Mouse (Mus musculus): ENCODE measurements around the gene Scube1. TPM values are rescaled to one million over a fixed set of nuclear protein-coding genes. Genes with fewer than 3 reads are reported as not detected.

Scube1 gene
- total and polyA plus RNA-seq, 3 experiments, result not detected

- no peak for DNase-seq (ENCODE audit: low read depth, low spot score)
These were observed 38.2 kb downstream of the Scube1 start for GRCm38 (mm10) chr15:83686601-83687000.

GRCm38 (mm10) chr15:83685950-83686349 lies 38.9 kb downstream of the Scube1 start:
- no peak for DNase-seq (ENCODE audit: low read depth, low spot score)
- H3K27ac ChIP-seq (ENCODE audit: control insufficient read depth, low read depth, low read length), result no peak overlapping the region

More at GRCm38 (mm10) chr15:83686601-83687000, 38.2 kb downstream of the Scube1 start:
- Histone ChIP-seq H3K9me3 (replicated peaks; ENCODE audit: insufficient read depth, low read length) (no peaks in the 10 kb centered on the region), H3K27ac (ENCODE audit: control insufficient read depth, low read depth, low read length) (no peak overlapping the region), H3K9ac (ENCODE audit: control insufficient read depth, low read depth, low read length, poor library complexity, severe bottlenecking) (no peak overlapping the region), H3K4me1 (ENCODE audit: control insufficient read depth in 1 of 2, insufficient read depth in 2 of 2, low read length in 2 of 2) (no peaks in the 10 kb centered on the region), H3K4me3 (ENCODE audit: control insufficient read depth in 1 of 2, insufficient read depth in 1 of 2, low read depth in 2 of 2, low read length in 2 of 2) (no peak overlapping the region), H3K27me3 (ENCODE audit: control insufficient read depth in 1 of 2, insufficient read depth in 2 of 2, low read length in 2 of 2) (no peaks in the 10 kb centered on the region), H3K79me2 (ENCODE audit: control insufficient read depth, insufficient read depth, low read length, poor library complexity) (no peaks in the 10 kb centered on the region), H3K36me3 (ENCODE audit: control insufficient read depth in 1 of 2, insufficient read depth in 2 of 2, low read length in 2 of 2) (no peaks in the 10 kb centered on the region)
- TF ChIP-seq TBP (IDR thresholded peaks at IDR 0.05; ENCODE audit: low read depth, low read length), result no peak
- no peak for TF ChIP-seq ZMIZ1 (IDR thresholded peaks at IDR 0.05; ENCODE audit: low read depth, low read length)
- TF ChIP-seq MYB (IDR thresholded peaks at IDR 0.05; ENCODE audit: low read depth, low read length), result no peak
- TF ChIP-seq UBTF (IDR thresholded peaks at IDR 0.05; ENCODE audit: borderline replicate concordance, insufficient read depth, low read depth, low read length), result no peak
- no peak for TF ChIP-seq TCF12 (IDR thresholded peaks at IDR 0.05; ENCODE audit: low read depth, low read length)
- no peak for TF ChIP-seq TAL1 (IDR thresholded peaks at IDR 0.05; ENCODE audit: low read length)
- no peak for TF ChIP-seq ELF1 (IDR thresholded peaks at IDR 0.05; ENCODE audit: low read depth, low read length)

GRCm38 (mm10) chr15:83683051-83683561 lies 41.7 kb downstream of the Scube1 start:
- Histone ChIP-seq H3K27ac (ENCODE audit: control insufficient read depth, low read depth, low read length) (no peak overlapping the region), H3K9ac (ENCODE audit: control insufficient read depth, low read depth, low read length, poor library complexity, severe bottlenecking) (no peak overlapping the region), H3K9me3 (replicated peaks; ENCODE audit: insufficient read depth, low read length) (no peaks in the 10 kb centered on the region), H3K36me3 (ENCODE audit: control insufficient read depth in 1 of 2, insufficient read depth in 2 of 2, low read length in 2 of 2) (no peaks in the 10 kb centered on the region), H3K27me3 (ENCODE audit: control insufficient read depth in 1 of 2, insufficient read depth in 2 of 2, low read length in 2 of 2) (no peaks in the 10 kb centered on the region), H3K4me1 (ENCODE audit: control insufficient read depth in 1 of 2, insufficient read depth in 2 of 2, low read length in 2 of 2) (no peaks in the 10 kb centered on the region), H3K79me2 (ENCODE audit: control insufficient read depth, insufficient read depth, low read length, poor library complexity) (no peaks in the 10 kb centered on the region), H3K4me3 (ENCODE audit: control insufficient read depth in 1 of 2, insufficient read depth in 1 of 2, low read depth in 2 of 2, low read length in 2 of 2) (no peak overlapping the region)
- TF ChIP-seq USF1 (IDR thresholded peaks at IDR 0.05; ENCODE audit: low read depth, low read length) (no peak), KAT2A (conservative IDR thresholded peaks at IDR 0.05; ENCODE audit: low read depth, low read length) (no peak), POLR2AphosphoS5 (IDR thresholded peaks at IDR 0.05; ENCODE audit: borderline replicate concordance, low read depth, low read length) (no peak), TCF12 (IDR thresholded peaks at IDR 0.05; ENCODE audit: low read depth, low read length) (no peak), CHD1 (IDR thresholded peaks at IDR 0.05; ENCODE audit: low read depth, low read length) (no peak), POLR2AphosphoS2 (IDR thresholded peaks at IDR 0.05; ENCODE audit: low read length) (no peak), HCFC1 (IDR thresholded peaks at IDR 0.05; ENCODE audit: low read depth, low read length) (no peak), NELFE (IDR thresholded peaks at IDR 0.05; ENCODE audit: low read depth, low read length) (no peak), ELF1 (IDR thresholded peaks at IDR 0.05; ENCODE audit: low read depth, low read length) (no peak), GABPA (IDR thresholded peaks at IDR 0.05; ENCODE audit: low read depth, low read length) (no peak), ZC3H11A (IDR thresholded peaks at IDR 0.05; ENCODE audit: low read depth, low read length) (no peak)
- no peak for DNase-seq (ENCODE audit: low read depth, low spot score)

More at GRCm38 (mm10) chr15:83685950-83686349, 38.9 kb downstream of the Scube1 start:
- no peak for TF ChIP-seq CHD2 (IDR thresholded peaks at IDR 0.05; ENCODE audit: low read length)
- no peak for TF ChIP-seq ELF1 (IDR thresholded peaks at IDR 0.05; ENCODE audit: low read depth, low read length)
- no peak for TF ChIP-seq RAD21 (IDR thresholded peaks at IDR 0.05; ENCODE audit: low read depth, low read length)
- no peak for TF ChIP-seq TAL1 (IDR thresholded peaks at IDR 0.05; ENCODE audit: low read length)
- no peak for TF ChIP-seq UBTF (IDR thresholded peaks at IDR 0.05; ENCODE audit: borderline replicate concordance, insufficient read depth, low read depth, low read length)
- TF ChIP-seq MXI1 (IDR thresholded peaks at IDR 0.05; ENCODE audit: low read depth, low read length), result no peak
- TF ChIP-seq POLR2AphosphoS5 (IDR thresholded peaks at IDR 0.05; ENCODE audit: borderline replicate concordance, low read depth, low read length), result no peak
- no peak for TF ChIP-seq ZKSCAN1 (IDR thresholded peaks at IDR 0.05; ENCODE audit: low read depth, low read length)
- TF ChIP-seq USF1 (IDR thresholded peaks at IDR 0.05; ENCODE audit: low read depth, low read length), result no peak
- no peak for TF ChIP-seq GATA1 (IDR thresholded peaks at IDR 0.05; ENCODE audit: low read depth, low read length)
- TF ChIP-seq MEF2A (IDR thresholded peaks at IDR 0.05; ENCODE audit: extremely low read depth, insufficient replicate concordance, low read depth, low read length, poor library complexity, severe bottlenecking), result no peak
- no peak for TF ChIP-seq MAZ (IDR thresholded peaks at IDR 0.05; ENCODE audit: low read depth, low read length)
- TF ChIP-seq BHLHE40 (IDR thresholded peaks at IDR 0.05; ENCODE audit: borderline replicate concordance, low read depth, low read length), result no peak
- TF ChIP-seq ZMIZ1 (IDR thresholded peaks at IDR 0.05; ENCODE audit: low read depth, low read length), result no peak
- no peak for TF ChIP-seq MYC (IDR thresholded peaks at IDR 0.05; ENCODE audit: low read depth, low read length)
- no peak for TF ChIP-seq RCOR1 (IDR thresholded peaks at IDR 0.05; ENCODE audit: low read depth, low read length)
- TF ChIP-seq E2F4 (IDR thresholded peaks at IDR 0.05; ENCODE audit: borderline replicate concordance, low read depth, low read length), result no peak
- no peak for TF ChIP-seq SIN3A (IDR thresholded peaks at IDR 0.05; ENCODE audit: low read length)
- TF ChIP-seq NELFE (IDR thresholded peaks at IDR 0.05; ENCODE audit: low read depth, low read length), result no peak
- no peak for TF ChIP-seq TBP (IDR thresholded peaks at IDR 0.05; ENCODE audit: low read depth, low read length)
- Histone ChIP-seq H3K4me3 (ENCODE audit: control insufficient read depth in 1 of 2, insufficient read depth in 1 of 2, low read depth in 2 of 2, low read length in 2 of 2) (no peak overlapping the region), H3K4me1 (ENCODE audit: control insufficient read depth in 1 of 2, insufficient read depth in 2 of 2, low read length in 2 of 2) (no peaks in the 10 kb centered on the region), H3K36me3 (ENCODE audit: control insufficient read depth in 1 of 2, insufficient read depth in 2 of 2, low read length in 2 of 2) (no peaks in the 10 kb centered on the region), H3K27me3 (ENCODE audit: control insufficient read depth in 1 of 2, insufficient read depth in 2 of 2, low read length in 2 of 2) (no peaks in the 10 kb centered on the region), H3K9me3 (replicated peaks; ENCODE audit: insufficient read depth, low read length) (no peaks in the 10 kb centered on the region), H3K9ac (ENCODE audit: control insufficient read depth, low read depth, low read length, poor library complexity, severe bottlenecking) (no peak overlapping the region), H3K79me2 (ENCODE audit: control insufficient read depth, insufficient read depth, low read length, poor library complexity) (no peaks in the 10 kb centered on the region)
